Mouse (Mus musculus): ENCODE results near the gene Urm1. TPM values are rescaled to one million over a fixed set of nuclear protein-coding genes. Genes with fewer than 3 reads are reported as not detected.

The Urm1 gene
- 16.7 and 17.5 TPM in 2 replicates for polyA plus RNA-seq (2015; fragmentation: Nextera tagmentation; extraction: Ambion mirVana)

GRCm38 (mm10) chr2:29820025-29820817, at the start of gene Urm1:
Gene Urm1, plus strand, starts transcription at chr2:29820075.

GRCm38 (mm10) chr2:29787104-29787917, 32.6 kb upstream of the Urm1 start, which contains the start of gene Coq4:
Gene Coq4, plus strand, starts transcription at chr2:29787493.

GRCm38 (mm10) chr2:29787937-29788681, 31.8 kb upstream of the Urm1 start, which contains the start of gene Trub2:
Gene Trub2, minus strand, starts transcription at chr2:29788502.

GRCm38 (mm10) chr2:29802075-29802826, 17.6 kb upstream of the Urm1 start, which contains the start of gene Slc27a4:
Gene Slc27a4, plus strand, starts transcription at chr2:29802634.

GRCm38 (mm10) chr2:29868949-29869645, 49.2 kb downstream of the Urm1 start, which contains the start of gene Cercam:
Gene Cercam, plus strand, starts transcription at chr2:29869164.

GRCm38 (mm10) chr2:29889066-29889944, 69.4 kb downstream of the Urm1 start, which contains the start of gene Odf2:
Gene Odf2, plus strand, starts transcription at chr2:29889221.

Small RNAs within 50 kb of the gene (microRNA-seq; reads per million reads assigned to microRNA genes)
- gene Mir219a-2 (not detected), gene Mir219b (not detected)

Other genes starting within 250 kb of the Urm1 start
- gene Rapgef1, start 200.4 kb upstream of the Urm1 start, polyA plus RNA-seq (2015; fragmentation: Nextera tagmentation; extraction: Ambion mirVana), result 8.1 and 10.1 TPM in 2 replicates
- gene Gm13420, start 68.4 kb upstream of the Urm1 start, polyA plus RNA-seq (2015; fragmentation: Nextera tagmentation; extraction: Ambion mirVana), result not detected in 2 replicates
- not detected in 2 replicates for gene Gm13547, start 60.8 kb upstream of the Urm1 start, polyA plus RNA-seq (2015; fragmentation: Nextera tagmentation; extraction: Ambion mirVana)
- gene Coq4, start 32.6 kb upstream of the Urm1 start, polyA plus RNA-seq (2015; fragmentation: Nextera tagmentation; extraction: Ambion mirVana), result 16.8 TPM in 2 replicates
- gene Trub2, start 31.6 kb upstream of the Urm1 start, polyA plus RNA-seq (2015; fragmentation: Nextera tagmentation; extraction: Ambion mirVana), result 18.2 and 18.9 TPM in 2 replicates
- 19.6 and 20.0 TPM in 2 replicates for gene Slc27a4, start 17.4 kb upstream of the Urm1 start, polyA plus RNA-seq (2015; fragmentation: Nextera tagmentation; extraction: Ambion mirVana)
- gene Cercam, start 49.1 kb downstream of the Urm1 start, polyA plus RNA-seq (2015; fragmentation: Nextera tagmentation; extraction: Ambion mirVana), result 55.6 and 68.8 TPM in 2 replicates
- gene Odf2, start 69.1 kb downstream of the Urm1 start, polyA plus RNA-seq (2015; fragmentation: Nextera tagmentation; extraction: Ambion mirVana), result 24.4 and 29.1 TPM in 2 replicates
- gene Gle1, start 115.4 kb downstream of the Urm1 start, polyA plus RNA-seq (2015; fragmentation: Nextera tagmentation; extraction: Ambion mirVana), result 25.6 and 26.7 TPM in 2 replicates
- 71.0 and 86.1 TPM in 2 replicates for gene Sptan1, start 145.5 kb downstream of the Urm1 start, polyA plus RNA-seq (2015; fragmentation: Nextera tagmentation; extraction: Ambion mirVana)
- 13.7 and 13.8 TPM in 2 replicates for gene Wdr34, start 228.8 kb downstream of the Urm1 start, polyA plus RNA-seq (2015; fragmentation: Nextera tagmentation; extraction: Ambion mirVana)
- gene Set, start 237.3 kb downstream of the Urm1 start, polyA plus RNA-seq (2015; fragmentation: Nextera tagmentation; extraction: Ambion mirVana), result 179 and 195 TPM in 2 replicates